Mouse (Mus musculus) hindbrain, embryonic 15.5 days (tissue): ENCODE measurements around the gene Tmem131. TPM values are rescaled to one million over a fixed set of nuclear protein-coding genes. Genes with fewer than 3 reads are reported as not detected.
A peak's percentile ranks its signal among the peaks of the same experiment; 100 is the strongest.

ENCODE experiments used
- ATAC-seq: fragments of 200-750 bp; cut with Nextera tagmentation; 2 replicates; pipeline ENCODE4 v1.8.0; 2017; ENCODE audit warnings: low read depth, moderate number of reproducible peaks, moderate TSS enrichment; ENCODE audit not compliant: low FRiP score
- H3K27ac ChIP-seq: fragments of 300-500 bp; sonication (generic); replicated peaks from 2 replicates; pipeline ENCODE4 v1.5.1; 2015; ENCODE audit warnings: mild to moderate bottlenecking, inconsistent platforms
- H3K27me3 ChIP-seq: fragments of 300-500 bp; sonication (generic); 2 replicates; pipeline ENCODE4 v1.6.1; 2015; ENCODE audit warnings: control low read depth, inconsistent platforms
- H3K36me3 ChIP-seq: fragments of 300-500 bp; sonication (generic); 2 replicates; pipeline ENCODE4 v1.6.1; 2015; ENCODE audit warnings: control low read depth, inconsistent platforms
- H3K4me1 ChIP-seq: fragments of 300-500 bp; sonication (generic); replicated peaks from 2 replicates; pipeline ENCODE4 v1.6.1; 2015; ENCODE audit warnings: control low read depth, inconsistent platforms
- H3K4me2 ChIP-seq: fragments of 300-500 bp; sonication (generic); 2 replicates; pipeline ENCODE4 v1.6.1; 2015; ENCODE audit warnings: moderate library complexity, mild to moderate bottlenecking, inconsistent platforms
- H3K4me3 ChIP-seq: fragments of 300-500 bp; sonication (generic); 2 replicates; pipeline ENCODE4 v1.5.1; 2015; ENCODE audit warnings: mild to moderate bottlenecking, inconsistent platforms
- H3K9ac ChIP-seq: fragments of 300-500 bp; sonication (generic); 2 replicates; pipeline ENCODE4 v1.6.1; 2015; ENCODE audit warnings: inconsistent platforms
- H3K9me3 ChIP-seq: fragments of 300-500 bp; sonication (generic); 2 replicates; pipeline ENCODE4 v1.6.1; 2016; ENCODE audit warnings: control low read depth, inconsistent platforms
- WGBS: fragments of 180-500 bp; shearing (Covaris S2); methylation state at CpG from one replicate; pipeline ENCODE4 v1.1.7; 2015; 5-methylcytosine and 5-hydroxymethylcytosine counted together
- polyA plus RNA-seq: library from polyadenylated mRNA; unstranded; fragments of >200 nt; fragmentation: Nextera tagmentation; extraction: Ambion mirVana; gene quantifications from 2 replicates; pipeline ENCODE4 v1.2.1, GENCODE M21; 2015

Tmem131 gene
- polyA plus RNA-seq, 1 experiment from 2014 or later, result 13.5 TPM

DNA sequence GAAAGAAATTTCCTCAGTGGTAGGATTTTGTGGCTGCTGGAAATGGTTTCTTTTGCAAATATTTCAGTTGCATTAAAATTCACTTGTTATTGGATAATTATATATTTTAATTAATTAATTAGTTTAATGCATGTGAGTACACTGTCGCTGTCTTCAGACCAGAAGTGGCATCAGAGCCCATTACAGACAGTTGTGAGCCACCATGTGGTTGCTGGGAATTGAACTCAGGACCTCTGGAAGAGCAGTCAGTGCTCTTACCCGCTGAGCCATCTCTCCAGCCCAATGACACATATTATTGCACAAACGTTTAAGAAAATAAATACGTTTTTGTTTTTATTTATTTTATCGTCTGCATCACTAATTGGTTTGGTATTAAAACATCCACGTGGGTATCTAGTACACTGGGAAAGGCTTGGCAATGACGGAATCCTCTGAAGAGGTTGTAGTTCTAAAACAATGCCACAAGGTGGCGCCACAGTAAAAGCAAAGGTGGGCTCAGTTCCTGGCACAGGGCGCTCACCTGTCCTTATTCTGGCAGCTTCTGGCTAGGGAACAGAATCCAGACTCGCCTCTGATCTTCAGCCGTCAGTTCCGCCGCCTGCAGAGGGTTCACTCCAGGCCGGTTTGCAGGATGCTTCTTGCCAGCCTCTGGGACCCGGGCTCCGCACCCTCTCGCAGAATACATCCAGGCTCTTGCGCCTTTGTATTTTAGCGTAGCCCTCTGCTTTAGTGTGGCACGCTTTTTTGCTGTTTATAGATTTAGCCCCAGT, 158.9 kb downstream of the Tmem131 start:
- peak overlapping the region; percentile 93 for H3K4me2 ChIP-seq
- peak; percentile 85 for ATAC-seq
- no peaks in the 10 kb centered on the region for H3K9me3 ChIP-seq
- no peaks in the 10 kb centered on the region for H3K27me3 ChIP-seq
- H3K9ac ChIP-seq, result peak overlapping the region; percentile 68
- peak overlapping the region; percentile 77 for H3K27ac ChIP-seq
- H3K36me3 ChIP-seq, result no peaks in the 10 kb centered on the region
- WGBS, result 3% methylated on average over 20 of the region's 20 CpGs
- H3K4me1 ChIP-seq, result peaks cover 13% of the 10 kb centered on the region; the same call in 1 of the 2 replicates
- H3K4me3 ChIP-seq, result peak overlapping the region; percentile 47

DNA sequence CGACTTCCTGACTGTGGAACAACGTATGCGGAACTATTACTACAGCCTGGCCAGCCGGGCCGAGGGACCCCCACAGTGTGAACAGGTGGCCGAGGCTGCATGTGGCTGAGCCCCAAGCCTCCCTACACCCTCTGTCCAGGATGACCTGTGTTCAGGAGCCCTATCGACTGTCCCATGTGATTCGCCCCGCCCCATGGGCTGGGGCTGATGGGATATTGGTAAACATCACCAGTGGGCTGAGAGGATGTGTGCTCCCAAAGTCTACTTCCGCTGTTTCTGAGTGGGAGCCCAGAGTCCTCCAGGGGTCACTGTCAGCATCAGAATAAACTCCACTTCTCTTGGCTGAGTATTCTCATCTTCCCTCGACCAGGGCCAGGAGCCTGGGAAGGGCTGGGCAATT, 161.0 kb downstream of the Tmem131 start:
- Histone ChIP-seq H3K9ac (no peak overlapping the region), H3K27ac (no peak overlapping the region)

DNA sequence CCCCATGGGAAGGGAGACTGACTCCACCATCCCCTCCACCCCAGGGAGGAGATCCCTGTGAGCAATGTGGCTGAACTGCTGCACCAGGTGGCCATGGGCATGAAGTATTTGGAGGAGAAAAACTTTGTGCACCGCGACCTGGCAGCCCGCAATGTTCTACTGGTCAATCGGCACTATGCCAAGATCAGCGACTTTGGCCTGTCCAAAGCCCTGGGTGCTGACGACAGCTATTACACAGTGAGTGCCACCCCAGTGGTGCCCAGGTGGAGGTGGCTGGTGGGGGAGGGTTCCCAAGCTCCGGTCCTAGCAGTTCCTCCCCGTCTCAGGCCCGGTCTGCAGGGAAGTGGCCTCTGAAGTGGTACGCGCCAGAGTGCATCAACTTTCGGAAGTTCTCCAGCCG, 162.7 kb downstream of the Tmem131 start:
- H3K36me3 ChIP-seq, result no peaks in the 10 kb centered on the region
- H3K4me3 ChIP-seq, result no peak overlapping the region
- H3K9ac ChIP-seq, result no peak overlapping the region
- no peak overlapping the region for H3K27ac ChIP-seq
- H3K4me1 ChIP-seq, result peaks cover 11% of the 10 kb centered on the region; the same call in 1 of the 2 replicates
- no peak for ATAC-seq
- H3K9me3 ChIP-seq, result no peaks in the 10 kb centered on the region
- WGBS, result 90% methylated on average over 13 of the region's 13 CpGs
- H3K27me3 ChIP-seq, result no peaks in the 10 kb centered on the region
- no peak overlapping the region for H3K4me2 ChIP-seq

More for the DNA sequence above, 161.0 kb downstream of the Tmem131 start:
- 81% methylated on average over 11 of the region's 11 CpGs for WGBS
- H3K9me3 ChIP-seq, result no peaks in the 10 kb centered on the region
- no peak overlapping the region for H3K4me2 ChIP-seq
- no peaks in the 10 kb centered on the region for H3K36me3 ChIP-seq
- no peak for ATAC-seq
- H3K27me3 ChIP-seq, result no peaks in the 10 kb centered on the region
- H3K4me1 ChIP-seq, result peaks cover 13% of the 10 kb centered on the region; the same call in 1 of the 2 replicates
- H3K4me3 ChIP-seq, result no peak overlapping the region

DNA sequence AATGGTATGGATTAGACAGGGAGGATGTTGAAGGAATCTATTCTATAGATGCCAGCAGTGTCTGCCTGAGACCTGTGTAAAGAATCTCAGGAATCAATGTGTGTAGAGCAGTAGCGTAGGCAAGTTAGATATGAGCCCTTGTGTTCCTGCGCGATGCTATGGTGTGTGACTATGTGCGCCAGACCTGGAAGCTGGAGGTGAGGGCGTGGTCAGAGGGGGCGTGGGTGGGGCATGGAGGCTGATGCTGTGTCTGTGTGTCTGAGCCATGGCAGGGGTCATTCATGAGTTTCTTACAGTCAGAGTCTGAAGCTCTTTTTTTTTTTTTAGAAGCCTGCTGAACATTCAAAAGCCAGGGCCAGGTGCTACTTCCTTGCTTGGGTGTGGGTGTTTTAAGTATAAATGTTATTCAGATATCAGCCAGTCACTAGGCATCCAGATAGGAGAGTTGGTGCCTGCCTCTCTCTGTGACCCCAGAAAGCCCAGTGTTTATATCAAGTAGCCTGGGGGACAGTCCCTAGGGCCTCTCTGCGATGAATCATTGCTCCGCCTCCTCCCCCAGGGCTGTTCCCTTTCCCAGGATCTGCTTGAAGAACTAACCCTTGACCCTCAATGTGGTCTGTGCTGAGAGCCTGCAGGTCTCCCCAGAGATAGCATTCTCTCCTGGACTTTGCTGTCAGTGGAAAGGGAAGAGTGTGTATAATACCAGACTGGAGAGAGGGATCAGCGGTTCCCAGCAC, 171.1 kb downstream of the Tmem131 start:
- Histone ChIP-seq H3K9me3 (no peaks in the 10 kb centered on the region), H3K27me3 (peaks cover 8% of the 10 kb centered on the region), H3K4me1 (0 out of 2 replicates have a peak, but pooled peaks cover 4% of the 10 kb centered on the region), H3K4me2 (no peak overlapping the region), H3K9ac (no peak overlapping the region), H3K27ac (no peak overlapping the region), H3K36me3 (no peaks in the 10 kb centered on the region), H3K4me3 (no peak overlapping the region)
- no peak for ATAC-seq
- WGBS, result 92% methylated on average over 9 of the region's 9 CpGs

DNA sequence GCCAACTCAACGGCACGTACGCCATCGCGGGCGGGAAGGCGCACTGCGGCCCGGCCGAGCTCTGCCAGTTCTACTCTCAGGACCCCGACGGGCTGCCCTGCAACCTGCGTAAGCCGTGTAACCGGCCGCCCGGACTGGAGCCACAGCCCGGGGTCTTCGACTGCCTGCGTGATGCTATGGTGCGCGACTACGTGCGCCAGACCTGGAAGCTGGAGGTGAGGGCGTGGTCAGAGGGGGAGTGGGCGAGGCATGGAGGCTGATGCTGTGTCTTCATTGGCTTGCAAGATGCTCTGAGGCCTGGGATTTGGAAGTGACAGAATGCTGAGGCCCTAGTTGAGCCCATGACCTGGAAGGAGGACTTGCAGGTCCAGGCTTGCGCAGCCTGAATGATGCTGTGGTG, 172.5 kb downstream of the Tmem131 start:
- Histone ChIP-seq H3K4me3 (peak overlapping the region; percentile 4), H3K9ac (no peak overlapping the region), H3K36me3 (no peaks in the 10 kb centered on the region), H3K4me2 (peak overlapping the region; percentile 44), H3K27ac (no peak overlapping the region), H3K27me3 (peaks cover 8% of the 10 kb centered on the region), H3K4me1 (0 out of 2 replicates have a peak, but pooled peaks cover 4% of the 10 kb centered on the region), H3K9me3 (no peaks in the 10 kb centered on the region)
- peak; percentile 54; the same call in 1 of the 2 replicates for ATAC-seq
- 20% methylated on average over 27 of the region's 27 CpGs for WGBS

DNA sequence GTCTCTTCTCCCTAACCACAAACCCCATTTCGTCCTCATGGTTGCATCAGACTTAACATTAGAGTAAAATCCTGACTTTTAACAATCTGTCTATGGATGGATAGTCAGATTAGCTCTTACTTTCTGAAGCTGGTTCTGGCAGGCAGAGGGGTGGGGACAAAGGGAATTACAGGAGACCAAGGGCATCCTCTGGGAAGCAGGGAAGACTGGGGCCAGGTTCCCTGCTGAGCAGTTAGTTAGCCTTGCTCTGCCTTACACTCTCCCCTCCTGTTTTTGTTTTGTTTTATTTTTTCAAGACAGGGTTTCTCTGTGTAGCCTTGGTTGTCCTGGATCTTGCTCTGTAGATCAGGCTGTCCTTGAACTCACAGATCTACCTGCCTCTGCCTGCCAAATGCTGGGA, 173.5 kb downstream of the Tmem131 start:
- Histone ChIP-seq H3K4me1 (0 out of 2 replicates have a peak, but pooled peaks cover 4% of the 10 kb centered on the region), H3K4me3 (no peak overlapping the region), H3K9ac (no peak overlapping the region), H3K27me3 (peaks cover 8% of the 10 kb centered on the region), H3K9me3 (no peaks in the 10 kb centered on the region), H3K4me2 (no peak overlapping the region), H3K27ac (no peak overlapping the region), H3K36me3 (no peaks in the 10 kb centered on the region)
- no peak for ATAC-seq
- 86% methylated on average over 1 of the region's 1 CpGs for whole genome bisulfite sequencing

DNA sequence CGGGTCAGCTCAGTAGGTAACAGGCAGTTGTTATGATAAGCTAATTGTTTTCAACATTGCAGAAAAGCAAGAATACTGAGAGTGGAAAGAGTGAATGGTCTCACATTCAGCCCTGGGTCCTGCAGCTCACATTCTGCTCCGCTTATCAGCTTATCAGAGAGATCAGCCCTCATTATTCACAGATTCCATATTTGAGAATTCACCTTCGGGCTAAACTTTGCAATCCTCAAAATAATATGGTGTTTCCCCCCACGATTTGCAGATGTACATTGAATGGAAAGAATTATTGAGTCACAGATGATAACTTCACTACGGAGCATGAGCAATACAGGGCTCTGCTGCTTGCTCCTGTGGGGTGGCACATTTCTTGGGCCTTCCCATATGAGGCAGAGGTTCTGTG, 174.7 kb downstream of the Tmem131 start:
- H3K9me3 ChIP-seq, result no peaks in the 10 kb centered on the region
- H3K4me2 ChIP-seq, result no peak overlapping the region
- no peak overlapping the region for H3K9ac ChIP-seq
- H3K27ac ChIP-seq, result no peak overlapping the region
- H3K27me3 ChIP-seq, result peaks cover 8% of the 10 kb centered on the region
- H3K4me1 ChIP-seq, result 0 out of 2 replicates have a peak, but pooled peaks cover 4% of the 10 kb centered on the region
- no peaks in the 10 kb centered on the region for H3K36me3 ChIP-seq
- H3K4me3 ChIP-seq, result no peak overlapping the region
- ATAC-seq, result no peak
- 76% methylated on average over 5 of the region's 5 CpGs for WGBS

DNA sequence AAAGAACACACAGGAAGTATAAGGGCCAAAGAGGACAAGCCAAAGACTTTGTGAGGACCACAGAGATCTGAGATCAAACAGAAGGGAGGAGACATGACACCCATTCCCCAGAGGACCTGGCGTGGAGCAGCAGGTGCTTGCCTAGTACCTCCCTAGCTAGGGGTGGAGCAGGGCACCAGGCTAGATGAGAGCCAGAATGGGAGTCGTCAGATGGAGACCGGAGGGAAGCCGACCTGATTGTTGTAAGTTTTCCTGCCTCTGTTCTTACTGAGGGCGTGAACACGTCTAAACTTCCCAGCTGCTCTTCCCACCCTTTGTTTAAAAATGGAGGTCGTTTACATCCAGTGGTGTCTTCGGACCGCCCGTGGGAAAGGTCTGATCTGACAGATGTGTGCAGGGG, 176.1 kb downstream of the Tmem131 start:
- peaks cover 8% of the 10 kb centered on the region for H3K27me3 ChIP-seq
- H3K36me3 ChIP-seq, result no peaks in the 10 kb centered on the region
- H3K27ac ChIP-seq, result no peak overlapping the region
- ATAC-seq, result no peak
- H3K4me2 ChIP-seq, result no peak overlapping the region
- H3K4me3 ChIP-seq, result no peak overlapping the region
- WGBS, result 52% methylated on average over 10 of the region's 10 CpGs
- H3K9ac ChIP-seq, result no peak overlapping the region
- no peaks in the 10 kb centered on the region for H3K9me3 ChIP-seq
- H3K4me1 ChIP-seq, result 0 out of 2 replicates have a peak, but pooled peaks cover 4% of the 10 kb centered on the region

DNA sequence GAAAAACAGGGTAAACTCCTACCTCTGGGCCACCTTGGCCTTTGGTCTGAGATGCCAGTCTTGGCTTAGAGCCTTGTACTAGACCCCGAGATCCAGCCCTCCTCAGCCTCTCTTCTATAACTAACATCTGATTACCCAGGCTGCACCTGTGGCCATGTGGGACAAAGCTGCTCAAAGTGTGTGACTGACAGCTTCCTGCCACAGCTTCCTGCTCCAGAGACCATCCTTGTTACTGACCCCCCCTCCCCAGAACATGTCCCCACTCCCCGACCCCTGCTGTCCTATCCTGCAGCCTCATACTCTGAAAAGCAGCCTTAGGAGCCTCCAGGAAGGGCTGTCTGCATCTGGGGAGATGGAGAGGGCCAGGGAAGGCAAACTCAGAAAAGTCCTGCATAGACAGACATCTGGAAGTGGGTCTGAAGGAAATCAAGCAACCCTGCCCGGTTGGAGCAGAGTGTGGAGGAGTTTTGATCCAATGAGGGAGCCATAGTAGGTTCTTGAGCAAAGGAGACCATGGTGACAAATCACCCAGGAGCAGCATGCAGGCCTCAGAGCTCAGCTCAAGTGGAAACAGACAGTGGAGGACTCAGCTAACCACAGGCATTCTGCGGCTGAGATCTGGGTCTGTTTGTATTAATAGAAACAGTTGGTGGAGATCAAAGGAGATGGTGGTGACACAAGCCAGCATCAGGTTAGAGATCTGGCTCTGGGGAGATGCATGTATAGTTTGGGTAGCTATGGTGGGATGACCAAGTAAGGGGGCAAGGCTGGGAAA, 176.8 kb downstream of the Tmem131 start:
- peaks cover 8% of the 10 kb centered on the region for H3K27me3 ChIP-seq
- H3K4me3 ChIP-seq, result no peak overlapping the region
- no peaks in the 10 kb centered on the region for H3K9me3 ChIP-seq
- 79% methylated on average over 4 of the region's 4 CpGs for WGBS
- H3K27ac ChIP-seq, result no peak overlapping the region
- H3K36me3 ChIP-seq, result no peaks in the 10 kb centered on the region
- H3K4me1 ChIP-seq, result 0 out of 2 replicates have a peak, but pooled peaks cover 4% of the 10 kb centered on the region
- ATAC-seq, result no peak
- no peak overlapping the region for H3K4me2 ChIP-seq
- H3K9ac ChIP-seq, result no peak overlapping the region

DNA sequence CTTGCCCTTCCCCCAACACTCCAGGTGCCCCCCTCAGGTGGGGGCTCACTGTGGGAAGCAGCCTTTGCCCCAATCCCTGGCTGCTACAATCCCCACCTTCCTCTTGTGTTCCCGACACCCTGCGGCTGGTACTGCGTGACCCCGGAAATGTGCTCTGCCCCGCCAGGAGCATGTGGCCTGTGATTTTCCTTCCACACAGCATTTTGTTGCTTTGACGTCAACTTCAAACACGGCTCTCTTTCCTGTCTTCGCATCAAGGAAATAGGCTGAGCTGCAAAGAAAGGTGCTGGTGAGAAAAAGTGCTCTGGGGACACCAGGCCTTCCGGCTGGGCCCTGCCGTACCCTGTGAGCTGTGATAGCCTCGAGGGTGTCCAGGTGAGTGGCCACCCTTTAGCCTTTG, 181.9 kb downstream of the Tmem131 start, which contains the start of gene Zap70:
Gene Zap70, plus strand, starts transcription at position 231 of the 400 bp plus-strand sequence.
- Histone ChIP-seq H3K4me2 (no peak within 1 kb of the TSS), H3K27me3 (no peaks in the 10 kb centered on the region), H3K9ac (no peak within 1 kb of the TSS), H3K4me1 (no peaks in the 10 kb centered on the region), H3K36me3 (no peaks in the 10 kb centered on the region), H3K27ac (no peak within 1 kb of the TSS), H3K4me3 (no peak within 1 kb of the TSS), H3K9me3 (no peaks in the 10 kb centered on the region)
- no peak for ATAC-seq
- WGBS, result 80% methylated on average over 11 of the region's 11 CpGs

DNA sequence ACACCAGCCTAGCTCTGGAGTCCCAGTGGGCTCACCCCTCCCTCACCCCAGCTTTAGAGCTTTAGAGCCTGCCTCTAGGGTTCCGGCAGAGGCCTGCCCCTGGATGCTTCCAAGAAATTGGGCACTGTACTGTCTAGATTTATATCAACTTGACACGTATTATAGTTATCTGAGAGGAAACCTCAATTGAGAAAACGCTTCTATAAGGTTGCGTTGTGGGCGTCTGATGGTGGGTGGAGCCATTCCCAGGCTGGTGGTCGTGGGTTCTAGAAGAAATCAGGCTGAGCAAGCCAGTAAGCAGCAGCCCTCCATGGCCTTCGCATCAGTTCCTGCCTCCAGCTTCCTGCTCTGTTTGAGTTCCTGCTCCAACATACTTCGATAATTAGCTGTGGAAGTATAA, 182.4 kb downstream of the Tmem131 start:
- H3K4me2 ChIP-seq, result no peak overlapping the region
- H3K9ac ChIP-seq, result no peak overlapping the region
- WGBS, result 90% methylated on average over 8 of the region's 8 CpGs

More for the DNA sequence above, 182.4 kb downstream of the Tmem131 start:
- H3K27ac ChIP-seq, result no peak overlapping the region
- no peaks in the 10 kb centered on the region for H3K9me3 ChIP-seq
- no peaks in the 10 kb centered on the region for H3K27me3 ChIP-seq
- ATAC-seq, result no peak
- no peaks in the 10 kb centered on the region for H3K36me3 ChIP-seq
- H3K4me3 ChIP-seq, result no peak overlapping the region
- no peaks in the 10 kb centered on the region for H3K4me1 ChIP-seq
